Mouse (Mus musculus) gastrocnemius, postnatal 10 days (tissue): ENCODE measurements at regions not wholly inside any gene's neighbourhood (a gene's known extent, or its start where the extent isn't known, plus 50 kb on each side); places are given as distances from the start of the nearest gene placed in this dataset.

ENCODE experiments used
- DNase-seq: peaks from one replicate; pipeline ENCODE4 v3.0.0; 2021; ENCODE audit warnings: mixed read lengths

GRCm38 (mm10) chr2:178664977-178665376 is 234.6 kb downstream of the Cdh26 start:
- DNase-seq = peak; percentile 72

- DNase-seq = no peak
Observed at GRCm38 (mm10) chr2:178668451-178668850, 238.1 kb downstream of the Cdh26 start.

GRCm38 (mm10) chr2:178670952-178671351 is 240.6 kb downstream of the Cdh26 start:
- DNase-seq = no peak

GRCm38 (mm10) chr2:178673621-178674020 is 243.3 kb downstream of the Cdh26 start:
- DNase-seq = no peak

- no peak for DNase-seq
Observed at GRCm38 (mm10) chr2:178674621-178675020, 244.3 kb downstream of the Cdh26 start.

- no peak for DNase-seq
Observed at GRCm38 (mm10) chr2:178676970-178677369, 246.6 kb downstream of the Cdh26 start.

- DNase-seq = no peak
Observed at GRCm38 (mm10) chr2:178680368-178680767, 250.0 kb downstream of the Cdh26 start.

GRCm38 (mm10) chr2:178684026-178684958 is 254.0 kb downstream of the Cdh26 start:
- DNase-seq = no peak

GRCm38 (mm10) chr2:178685211-178685610 is 254.9 kb downstream of the Cdh26 start:
- DNase-seq = no peak

- DNase-seq = no peak
Observed at GRCm38 (mm10) chr2:178686167-178686601, 255.9 kb downstream of the Cdh26 start.

GRCm38 (mm10) chr2:178688586-178688985 is 258.3 kb downstream of the Cdh26 start:
- DNase-seq = no peak

GRCm38 (mm10) chr2:178691190-178691864 is 261.0 kb downstream of the Cdh26 start:
- no peak for DNase-seq

- no peak for DNase-seq
Observed at GRCm38 (mm10) chr2:178691865-178692228, 261.5 kb downstream of the Cdh26 start.

GRCm38 (mm10) chr2:178692231-178692630 is 261.9 kb downstream of the Cdh26 start:
- no peak for DNase-seq

GRCm38 (mm10) chr2:178698648-178699047 is 268.3 kb downstream of the Cdh26 start:
- peak; percentile 53 for DNase-seq

GRCm38 (mm10) chr2:178700825-178701224 is 270.5 kb downstream of the Cdh26 start:
- no peak for DNase-seq

GRCm38 (mm10) chr2:178704510-178704909 is 274.2 kb downstream of the Cdh26 start:
- no peak for DNase-seq

- DNase-seq = no peak
Observed at GRCm38 (mm10) chr2:178708649-178709048, 278.3 kb downstream of the Cdh26 start.

- no peak for DNase-seq
Observed at GRCm38 (mm10) chr2:178709192-178709881, 279.0 kb downstream of the Cdh26 start.

GRCm38 (mm10) chr2:178710001-178710400 is 279.7 kb downstream of the Cdh26 start:
- no peak for DNase-seq

- no peak for DNase-seq
Observed at GRCm38 (mm10) chr2:178711587-178712080, 281.3 kb downstream of the Cdh26 start.

- DNase-seq = no peak
Observed at GRCm38 (mm10) chr2:178712391-178712892, 282.1 kb downstream of the Cdh26 start.
